Mouse (Mus musculus): Measurements from ENCODE around the gene Pdia5.

- TF ChIP-seq GATA1 (IDR thresholded peaks at IDR 0.05; ENCODE audit: low read length): no peak
- TF ChIP-seq TAL1 (IDR thresholded peaks at IDR 0.05; ENCODE audit: low read length): no peak
Measured at GRCm38 (mm10) chr16:35469016-35469415, 21.7 kb downstream of the Pdia5 start.
